Mouse (Mus musculus): ENCODE measurements around the gene Tfeb. TPM values are rescaled to one million over a fixed set of nuclear protein-coding genes. Genes with fewer than 3 reads are reported as not detected.

The Tfeb gene
- polyA plus RNA-seq (2012; ENCODE audit: insufficient read depth, insufficient read length, missing spikeins), result 8.7 and 14.8 TPM in 2 replicates

GRCm38 (mm10) chr17:47736856-47737255 is at the start of gene Tfeb:
Gene Tfeb (plus strand): TSS chr17:47737030.
- Histone ChIP-seq H3K4me3 (ENCODE audit: insufficient read depth, low read depth, low read length) (peak within 1 kb of the TSS; percentile 85), H3K27ac (replicated peaks; ENCODE audit: low read depth, low read length) (peak within 1 kb of the TSS; percentile 88), H3K4me1 (ENCODE audit: control insufficient read depth, insufficient read depth, insufficient read length, low read length) (peaks cover 20% of the 10 kb centered on the region)

- Histone ChIP-seq H3K4me3 (ENCODE audit: insufficient read depth, low read depth, low read length) (peak overlapping the region; percentile 66), H3K27ac (replicated peaks; ENCODE audit: low read depth, low read length) (peak overlapping the region; percentile 73), H3K4me1 (ENCODE audit: control insufficient read depth, insufficient read depth, insufficient read length, low read length) (peaks cover 2% of the 10 kb centered on the region; the same call in 1 of the 2 replicates)
Measured at GRCm38 (mm10) chr17:47687409-47688343, 49.2 kb upstream of the Tfeb start.

- peaks cover 2% of the 10 kb centered on the region; the same call in 1 of the 2 replicates for H3K4me1 ChIP-seq (ENCODE audit: control insufficient read depth, insufficient read depth, insufficient read length, low read length)
- peak within 1 kb of the TSS; percentile 66 for H3K4me3 ChIP-seq (ENCODE audit: insufficient read depth, low read depth, low read length)
- peak within 1 kb of the TSS; percentile 73 for H3K27ac ChIP-seq (replicated peaks; ENCODE audit: low read depth, low read length)
Measured at GRCm38 (mm10) chr17:47688344-47688607, 48.6 kb upstream of the Tfeb start, which contains the start of gene Tomm6. Gene Tomm6 (minus strand): TSS chr17:47688386.

GRCm38 (mm10) chr17:47688608-47689575 is 47.9 kb upstream of the Tfeb start, which contains the start of gene Frs3:
Gene Frs3 (plus strand): TSS chr17:47689030.
- peaks cover 2% of the 10 kb centered on the region; the same call in 1 of the 2 replicates for H3K4me1 ChIP-seq (ENCODE audit: control insufficient read depth, insufficient read depth, insufficient read length, low read length)
- peak within 1 kb of the TSS; percentile 66 for H3K4me3 ChIP-seq (ENCODE audit: insufficient read depth, low read depth, low read length)
- H3K27ac ChIP-seq (replicated peaks; ENCODE audit: low read depth, low read length), result peak within 1 kb of the TSS; percentile 73

- H3K27ac ChIP-seq (replicated peaks; ENCODE audit: low read depth, low read length), result no peak overlapping the region
- H3K4me3 ChIP-seq (ENCODE audit: insufficient read depth, low read depth, low read length), result no peak overlapping the region
- H3K4me1 ChIP-seq (ENCODE audit: control insufficient read depth, insufficient read depth, insufficient read length, low read length), result peaks cover 2% of the 10 kb centered on the region; the same call in 1 of the 2 replicates
Measured at GRCm38 (mm10) chr17:47689894-47690293, 46.9 kb upstream of the Tfeb start.

- H3K27ac ChIP-seq (replicated peaks; ENCODE audit: low read depth, low read length), result no peak overlapping the region
- peaks cover 2% of the 10 kb centered on the region; the same call in 1 of the 2 replicates for H3K4me1 ChIP-seq (ENCODE audit: control insufficient read depth, insufficient read depth, insufficient read length, low read length)
- H3K4me3 ChIP-seq (ENCODE audit: insufficient read depth, low read depth, low read length), result no peak overlapping the region
Measured at GRCm38 (mm10) chr17:47691650-47692049, 45.2 kb upstream of the Tfeb start.

- Histone ChIP-seq H3K4me1 (ENCODE audit: control insufficient read depth, insufficient read depth, insufficient read length, low read length) (peaks cover 2% of the 10 kb centered on the region; the same call in 1 of the 2 replicates), H3K4me3 (ENCODE audit: insufficient read depth, low read depth, low read length) (peak overlapping the region; percentile 78), H3K27ac (replicated peaks; ENCODE audit: low read depth, low read length) (peak overlapping the region; percentile 73)
Measured at GRCm38 (mm10) chr17:47693671-47694441, 43.0 kb upstream of the Tfeb start.

GRCm38 (mm10) chr17:47694442-47694502 is 42.6 kb upstream of the Tfeb start, which contains the start of gene Gm21981:
Gene Gm21981 (minus strand): TSS chr17:47694455.
- Histone ChIP-seq H3K4me1 (ENCODE audit: control insufficient read depth, insufficient read depth, insufficient read length, low read length) (no peaks in the 10 kb centered on the region; the same call in 1 of the 2 replicates), H3K4me3 (ENCODE audit: insufficient read depth, low read depth, low read length) (peak within 1 kb of the TSS; percentile 78), H3K27ac (replicated peaks; ENCODE audit: low read depth, low read length) (peak within 1 kb of the TSS; percentile 73)

- H3K4me1 ChIP-seq (ENCODE audit: control insufficient read depth, insufficient read depth, insufficient read length, low read length), result no peaks in the 10 kb centered on the region
- H3K27ac ChIP-seq (replicated peaks; ENCODE audit: low read depth, low read length), result peak within 1 kb of the TSS; percentile 73
- H3K4me3 ChIP-seq (ENCODE audit: insufficient read depth, low read depth, low read length), result peak within 1 kb of the TSS; percentile 78
Measured at GRCm38 (mm10) chr17:47694503-47695336, 42.1 kb upstream of the Tfeb start, which contains the start of gene Prickle4. Gene Prickle4 (minus strand): TSS chr17:47694736.

GRCm38 (mm10) chr17:47695337-47695710 is 41.5 kb upstream of the Tfeb start:
- Histone ChIP-seq H3K4me1 (ENCODE audit: control insufficient read depth, insufficient read depth, insufficient read length, low read length) (no peaks in the 10 kb centered on the region), H3K4me3 (ENCODE audit: insufficient read depth, low read depth, low read length) (peak overlapping the region; percentile 78), H3K27ac (replicated peaks; ENCODE audit: low read depth, low read length) (no peak overlapping the region)

- no peaks in the 10 kb centered on the region for H3K4me1 ChIP-seq (ENCODE audit: control insufficient read depth, insufficient read depth, insufficient read length, low read length)
- no peak overlapping the region for H3K27ac ChIP-seq (replicated peaks; ENCODE audit: low read depth, low read length)
- no peak overlapping the region for H3K4me3 ChIP-seq (ENCODE audit: insufficient read depth, low read depth, low read length)
Measured at GRCm38 (mm10) chr17:47698156-47698555, 38.7 kb upstream of the Tfeb start.

GRCm38 (mm10) chr17:47699055-47699454 is 37.8 kb upstream of the Tfeb start:
- no peak overlapping the region for H3K4me3 ChIP-seq (ENCODE audit: insufficient read depth, low read depth, low read length)
- H3K27ac ChIP-seq (replicated peaks; ENCODE audit: low read depth, low read length), result no peak overlapping the region
- no peaks in the 10 kb centered on the region for H3K4me1 ChIP-seq (ENCODE audit: control insufficient read depth, insufficient read depth, insufficient read length, low read length)

GRCm38 (mm10) chr17:47701793-47702192 is 35.0 kb upstream of the Tfeb start:
- Histone ChIP-seq H3K27ac (replicated peaks; ENCODE audit: low read depth, low read length) (no peak overlapping the region), H3K4me1 (ENCODE audit: control insufficient read depth, insufficient read depth, insufficient read length, low read length) (no peaks in the 10 kb centered on the region)

More at GRCm38 (mm10) chr17:47701793-47702192, 35.0 kb upstream of the Tfeb start:
- H3K4me3 ChIP-seq (ENCODE audit: insufficient read depth, low read depth, low read length), result no peak overlapping the region
